Mouse (Mus musculus) right cerebral cortex, postnatal 4 days (tissue): ENCODE measurements at regions not wholly inside any gene's neighbourhood (a gene's known extent, or its start where the extent isn't known, plus 50 kb on each side); places are given as distances from the start of the nearest gene placed in this dataset.
"Not testable (repeated sequence)": the region's sequence is repeated elsewhere in the genome, so short reads cannot be mapped to it uniquely, and the experiment has no call there.

Source experiments
- DNase-seq: peaks from one replicate; pipeline ENCODE4 v3.0.0-alpha.2; 2022

GRCm38 (mm10) chr5:97330074-97330473 is 62.1 kb downstream of the Naa11 start:
- no peak for DNase-seq

GRCm38 (mm10) chr5:97325831-97326230 is 66.3 kb downstream of the Naa11 start:
- no peak for DNase-seq

GRCm38 (mm10) chr5:97323873-97324272 is 68.3 kb downstream of the Naa11 start:
- DNase-seq = no peak

- DNase-seq = no peak
Observed at GRCm38 (mm10) chr5:97319816-97320487, 72.2 kb downstream of the Naa11 start.

- no peak for DNase-seq
Observed at GRCm38 (mm10) chr5:97306902-97307301, 85.3 kb downstream of the Naa11 start.

GRCm38 (mm10) chr5:97304921-97305320 is 87.3 kb downstream of the Naa11 start:
- DNase-seq = no peak

- DNase-seq = no peak
Observed at GRCm38 (mm10) chr5:97301621-97302020, 90.6 kb downstream of the Naa11 start.

GRCm38 (mm10) chr5:97300861-97301260 is 91.3 kb downstream of the Naa11 start:
- DNase-seq = peak; percentile 68

- DNase-seq = no peak
Observed at GRCm38 (mm10) chr5:97300114-97300840, 91.9 kb downstream of the Naa11 start.

GRCm38 (mm10) chr5:97299631-97300030 is 92.5 kb downstream of the Naa11 start:
- no peak for DNase-seq

GRCm38 (mm10) chr5:97296213-97296612 is 96.0 kb downstream of the Naa11 start:
- no peak for DNase-seq

- DNase-seq = no peak
Observed at GRCm38 (mm10) chr5:97290166-97290681, 102.0 kb downstream of the Naa11 start.

GRCm38 (mm10) chr5:97289401-97290165 is 102.6 kb downstream of the Naa11 start:
- peak; percentile 10 for DNase-seq

- DNase-seq = no peak
Observed at GRCm38 (mm10) chr5:97279455-97279854, 112.7 kb downstream of the Naa11 start.

- peak; percentile 16 for DNase-seq
Observed at GRCm38 (mm10) chr5:97277795-97278572, 114.2 kb downstream of the Naa11 start.

- no peak for DNase-seq
Observed at GRCm38 (mm10) chr5:97276724-97277123, 115.5 kb downstream of the Naa11 start.

- not testable (repeated sequence) for DNase-seq
Observed at GRCm38 (mm10) chr5:97264666-97265065, 127.5 kb downstream of the Naa11 start.

- DNase-seq = no peak
Observed at GRCm38 (mm10) chr5:97257106-97257505, 135.1 kb downstream of the Naa11 start.

- DNase-seq = no peak
Observed at GRCm38 (mm10) chr5:97256445-97257060, 135.6 kb downstream of the Naa11 start.

GRCm38 (mm10) chr5:97236930-97237329 is 125.5 kb upstream of the Paqr3 start:
- DNase-seq = no peak

GRCm38 (mm10) chr5:97226425-97226824 is 115.0 kb upstream of the Paqr3 start:
- DNase-seq = no peak

- DNase-seq = peak; percentile 8
Observed at GRCm38 (mm10) chr5:97223238-97223857, 112.0 kb upstream of the Paqr3 start.
